Mouse (Mus musculus) liver, adult 2 months (tissue): ENCODE data around the gene Klhdc8b.

ENCODE experiments used
- CTCF ChIP-seq: fragments of 200-500 bp; IDR thresholded peaks from 2 replicates; pipeline ENCODE4 v1.5.1; 2011; ENCODE audit warnings: low read depth, low read length, control low read depth
- POLR2A ChIP-seq: fragments of 200-500 bp; IDR thresholded peaks from 2 replicates; pipeline ENCODE4 v1.6.1; 2011; ENCODE audit warnings: low read length, control low read depth; ENCODE audit not compliant: insufficient read depth; ENCODE audit errors: extremely low read depth

- no peak for TF ChIP-seq CTCF
- no peak for TF ChIP-seq POLR2A
These were observed 33.5 kb upstream of the Klhdc8b start for GRCm38 (mm10) chr9:108494905-108495304.
